Mouse (Mus musculus): ENCODE data around the gene Unkl. TPM values are rescaled to one million over a fixed set of nuclear protein-coding genes. Genes with fewer than 3 reads are reported as not detected.

Unkl gene
- total RNA-seq (2021) = 10 to 100 TPM; 31.8 to 32.3 TPM

DNA sequence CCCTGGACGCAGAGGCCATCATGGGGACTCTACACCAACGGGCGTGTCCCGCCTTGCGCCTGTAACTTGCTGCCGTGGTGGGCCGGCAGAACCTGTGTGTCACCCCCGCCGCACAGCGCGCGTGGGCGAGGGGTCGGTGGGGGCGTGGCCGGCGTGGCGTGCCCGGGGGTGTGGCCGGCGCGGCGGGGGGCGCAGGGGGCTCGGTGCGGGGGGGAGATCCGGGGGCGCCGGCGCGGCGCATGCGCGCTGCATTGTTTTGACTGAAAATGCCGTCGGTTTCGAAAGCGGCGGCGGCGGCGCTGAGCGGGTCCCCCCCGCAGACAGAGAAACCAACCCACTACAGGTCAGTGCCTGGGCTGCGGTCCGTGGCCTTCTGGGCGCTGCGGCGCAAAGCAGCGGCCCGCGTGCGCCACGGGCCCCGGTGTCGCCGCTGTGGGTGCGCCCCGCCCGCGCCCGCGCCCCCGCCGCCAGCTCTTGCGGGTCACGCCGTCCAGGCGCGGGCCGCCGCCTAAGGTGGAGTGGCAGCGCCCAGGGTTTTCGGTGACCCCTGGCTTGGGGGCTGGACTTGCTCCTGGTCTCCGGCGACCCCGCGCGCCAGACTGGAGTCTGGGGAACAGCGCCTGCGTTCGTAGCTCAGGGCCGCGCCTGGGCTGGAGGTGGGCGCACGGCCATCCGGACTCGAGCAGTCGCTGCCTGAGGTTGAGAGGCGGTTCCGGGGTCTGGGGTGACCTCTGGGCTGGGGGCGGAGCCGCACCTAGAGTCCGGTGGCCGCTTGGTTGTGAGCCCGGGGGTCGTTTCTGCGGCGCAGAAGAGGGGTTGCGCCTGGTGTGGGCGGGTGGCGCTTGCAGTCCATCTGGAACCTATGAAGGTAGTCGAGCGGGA is at the start of gene Unkl:
TSS of gene Unkl (plus strand) at position 248 of the 882 bp plus-strand sequence.
- intact Hi-C loops (cut with DNase I) = no loop called here
- DNase-seq (ENCODE audit: extremely low spot score in 1 of 2, low spot score in 2 of 2) = peak; percentile 44 to 87

DNA sequence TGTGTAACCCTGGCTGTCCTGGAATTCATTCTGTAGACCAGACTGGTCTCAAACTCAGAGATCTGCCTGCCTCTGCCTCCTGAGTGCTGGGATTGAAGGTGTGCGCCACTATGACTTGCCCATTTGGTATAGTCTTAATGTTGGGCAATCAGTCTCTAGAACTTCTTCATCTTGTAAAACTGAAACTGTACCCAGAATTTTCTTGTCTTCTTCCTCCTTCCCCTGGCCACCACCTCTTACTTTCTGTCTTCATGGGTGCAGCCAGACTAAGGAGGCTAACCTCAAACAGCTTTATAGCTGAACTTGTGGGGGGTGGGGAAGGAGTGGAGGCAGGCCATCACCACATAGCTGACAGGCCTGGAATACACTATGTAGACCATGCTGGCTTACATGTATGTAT is 49.4 kb upstream of the Unkl start:
- no peak for DNase-seq (ENCODE audit: extremely low spot score in 1 of 2, low spot score in 2 of 2)
- intact Hi-C loops (cut with DNase I) = no loop called here

DNA sequence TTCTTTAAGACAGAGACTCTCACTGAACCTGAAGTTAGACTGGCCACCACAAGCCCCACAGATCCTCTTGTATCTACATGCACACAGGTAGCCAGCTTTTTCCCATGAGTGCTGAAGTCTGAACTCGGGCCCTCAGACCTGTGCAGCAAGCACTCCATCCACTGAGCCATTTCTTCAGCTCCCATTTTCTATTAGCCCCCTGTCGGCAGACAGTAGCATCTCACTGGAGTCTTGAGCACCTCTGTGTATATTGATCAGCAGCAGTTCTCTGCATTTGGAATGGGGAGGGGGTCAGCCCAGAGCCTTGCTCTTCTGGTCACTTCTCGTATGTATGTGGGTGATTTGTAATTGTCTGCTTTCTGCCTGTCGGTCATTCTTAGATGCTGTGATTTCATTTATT is 48.2 kb upstream of the Unkl start:
- no peak for DNase-seq (ENCODE audit: extremely low spot score in 1 of 2, low spot score in 2 of 2)
- intact Hi-C loops (cut with DNase I) = loop anchor here (5.0 kb wide), 1 partner anchor 37 kb away; the partner anchor contains the start of gene Gm38655

DNA sequence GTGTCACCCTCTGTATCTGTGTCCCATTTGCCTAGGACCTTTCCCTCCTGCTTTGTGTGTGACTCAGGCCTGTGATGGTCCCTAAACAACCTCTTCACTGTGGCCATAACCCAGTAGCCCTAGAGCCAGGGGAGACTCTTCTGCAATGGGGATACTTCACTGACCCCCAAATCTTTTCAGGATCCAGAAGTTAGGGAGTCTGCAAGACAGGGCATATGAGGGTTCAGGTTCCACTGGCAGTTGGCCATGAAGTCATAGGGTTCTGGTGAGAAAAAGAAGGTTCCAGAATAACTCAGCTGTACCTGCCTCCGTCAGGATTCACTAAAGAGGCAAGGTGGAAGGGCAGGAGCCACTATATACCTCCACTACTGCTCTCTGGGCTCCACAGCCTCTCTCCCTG is 26.0 kb upstream of the Unkl start, which contains the start of gene Ccdc154:
TSS of gene Ccdc154 (plus strand) at position 301 of the 400 bp plus-strand sequence.
- intact Hi-C loops (cut with DNase I) = no loop called here

DNA sequence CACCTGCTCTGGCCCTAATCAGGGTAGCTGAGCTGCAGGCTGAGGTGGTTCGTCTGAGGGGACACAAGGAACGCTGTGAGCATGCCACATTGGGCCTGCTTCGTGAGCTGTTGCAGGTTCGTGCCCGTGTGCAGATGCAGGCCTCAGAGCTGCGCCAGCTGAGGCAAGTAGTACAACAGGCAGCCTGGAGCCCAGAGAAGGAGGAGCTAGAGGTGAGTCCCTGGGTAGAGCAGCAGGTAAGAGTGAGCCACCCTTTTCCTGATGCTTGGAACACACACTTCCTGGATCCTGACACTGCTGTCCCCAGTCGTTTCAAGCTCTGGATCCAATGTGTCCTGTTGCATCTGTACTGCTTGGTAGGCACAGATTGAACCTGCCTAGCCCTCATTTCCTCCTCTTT is 24.8 kb upstream of the Unkl start:
- intact Hi-C loops (cut with DNase I) = no loop called here
- no peak for DNase-seq (ENCODE audit: extremely low spot score in 1 of 2, low spot score in 2 of 2)

More for the DNA sequence above, 26.0 kb upstream of the Unkl start, which contains the start of gene Ccdc154:
- no peak for DNase-seq (ENCODE audit: extremely low spot score in 1 of 2, low spot score in 2 of 2)

DNA sequence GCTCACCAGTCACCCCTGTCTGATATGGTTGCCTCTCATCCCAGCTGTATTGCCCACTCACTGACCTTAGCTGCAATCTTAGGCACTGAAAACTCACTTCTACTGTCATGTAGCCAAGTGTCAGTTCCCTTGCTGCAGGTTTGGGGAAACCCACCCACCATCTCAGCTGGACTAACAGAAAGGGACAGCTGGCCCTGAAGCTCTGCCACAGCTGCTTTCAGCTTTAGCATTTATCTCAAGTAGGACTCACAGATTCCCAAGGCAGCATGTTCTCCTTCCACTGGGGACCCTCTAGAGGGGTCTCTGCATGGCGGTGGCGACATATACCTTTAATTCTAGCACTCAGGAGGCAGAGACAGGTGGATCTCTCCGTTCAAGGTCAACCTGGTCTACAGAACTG is 23.4 kb upstream of the Unkl start:
- no peak for DNase-seq (ENCODE audit: extremely low spot score in 1 of 2, low spot score in 2 of 2)
- intact Hi-C loops (cut with DNase I) = no loop called here

DNA sequence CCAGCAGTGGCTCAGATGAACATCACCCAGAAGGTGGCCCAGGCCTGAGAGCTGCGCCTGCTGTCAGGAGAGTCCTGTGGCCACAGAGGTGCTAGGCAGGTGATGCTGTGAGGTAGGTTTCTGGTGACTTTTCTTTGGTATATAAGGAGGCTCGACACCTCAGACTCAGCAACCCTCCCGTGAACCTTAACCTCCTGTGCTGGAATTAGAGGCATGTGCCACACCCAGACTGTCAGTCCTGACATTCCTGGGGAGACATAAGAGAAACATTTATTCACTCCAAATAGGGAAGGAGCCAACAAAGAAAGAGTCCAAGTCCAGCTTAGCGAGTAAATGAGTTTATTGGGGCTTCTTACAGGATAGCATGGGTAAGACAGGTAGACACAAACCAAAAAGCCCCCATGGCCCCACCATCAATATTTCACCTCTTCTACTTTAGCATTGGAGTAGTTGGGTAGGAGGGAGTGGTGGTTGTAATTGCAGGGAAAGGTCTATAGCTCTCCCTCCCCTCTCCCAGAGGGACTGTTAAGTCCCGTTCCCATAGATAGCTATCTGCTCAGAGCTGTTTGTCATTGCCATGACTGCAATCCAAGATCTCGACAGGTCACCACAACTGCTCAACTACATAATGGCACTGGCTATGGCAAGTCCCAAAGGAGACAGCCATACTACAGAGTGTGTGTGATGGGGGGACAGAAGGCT is 22.1 kb upstream of the Unkl start:
- DNase-seq (ENCODE audit: extremely low spot score in 1 of 2, low spot score in 2 of 2) = no peak
- intact Hi-C loops (cut with DNase I) = no loop called here

DNA sequence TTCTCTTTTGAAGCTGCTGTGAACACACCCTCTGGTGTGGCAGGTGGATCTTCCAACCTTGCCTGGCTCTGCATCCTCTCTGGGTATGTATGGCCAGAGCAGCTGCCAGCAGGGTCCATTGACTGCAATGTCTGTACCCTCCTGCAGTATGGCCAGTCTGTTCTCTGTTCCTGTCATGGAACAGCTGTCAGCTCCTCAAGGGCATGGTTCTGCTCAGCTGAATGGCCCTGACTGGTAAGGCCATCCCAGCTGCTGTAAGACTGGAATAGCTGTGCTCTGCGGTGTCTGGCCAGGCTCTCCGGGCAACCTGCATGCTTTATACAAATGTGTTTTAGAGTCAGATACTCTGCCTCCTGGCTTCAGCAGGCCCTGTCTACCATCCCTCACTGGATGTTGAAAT is 18.5 kb upstream of the Unkl start:
- intact Hi-C loops (cut with DNase I) = no loop called here
- no peak for DNase-seq (ENCODE audit: extremely low spot score in 1 of 2, low spot score in 2 of 2)

DNA sequence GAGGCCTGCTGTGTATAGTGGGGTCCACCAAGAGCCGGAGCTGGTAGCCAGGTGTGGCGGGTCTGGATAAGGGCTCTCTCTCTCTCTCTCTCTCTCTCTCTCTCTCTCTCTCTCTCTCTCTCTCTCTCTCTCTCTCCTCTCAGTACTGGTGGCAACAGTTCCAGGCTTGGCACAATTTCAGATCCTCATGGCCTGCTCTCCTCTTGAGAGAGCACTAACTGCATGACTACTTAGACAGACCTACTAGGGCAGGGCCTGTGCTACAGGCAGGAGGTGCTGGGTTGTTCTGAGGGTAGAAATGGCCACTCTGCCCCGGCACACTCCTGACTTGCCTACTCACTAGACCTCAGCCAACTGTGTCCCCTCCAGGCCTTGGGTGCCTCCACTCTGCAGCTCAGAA is 15.6 kb upstream of the Unkl start:
- intact Hi-C loops (cut with DNase I) = no loop called here
- DNase-seq (ENCODE audit: extremely low spot score in 1 of 2, low spot score in 2 of 2) = no peak

DNA sequence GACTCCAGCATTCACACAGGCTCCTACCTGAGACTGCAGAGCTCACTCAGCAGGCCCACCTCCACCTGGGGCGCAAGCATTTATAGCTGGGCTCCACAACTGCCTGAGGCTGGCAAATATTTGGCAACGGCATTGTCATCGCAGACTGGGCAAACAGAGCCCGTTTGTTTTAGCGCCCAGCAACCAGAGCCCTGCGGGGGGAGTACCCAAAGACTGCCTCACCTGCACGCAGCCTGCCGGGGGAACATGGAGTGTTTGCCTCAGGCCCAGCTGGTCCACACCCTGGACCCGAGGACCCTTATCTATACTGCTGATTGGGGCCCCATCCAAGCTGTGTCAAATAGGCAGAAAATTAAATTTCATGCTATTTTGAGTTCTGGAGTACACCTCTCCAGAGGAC is 12.8 kb upstream of the Unkl start, which contains the start of gene Gm38655:
TSS of gene Gm38655 (minus strand) at position 61 of the 400 bp plus-strand sequence.
- intact Hi-C loops (cut with DNase I) = loop anchor here (5.0 kb wide), 1 partner anchor 33 kb away; no protein-coding TSS in a partner anchor
- no peak for DNase-seq (ENCODE audit: extremely low spot score in 1 of 2, low spot score in 2 of 2)

DNA sequence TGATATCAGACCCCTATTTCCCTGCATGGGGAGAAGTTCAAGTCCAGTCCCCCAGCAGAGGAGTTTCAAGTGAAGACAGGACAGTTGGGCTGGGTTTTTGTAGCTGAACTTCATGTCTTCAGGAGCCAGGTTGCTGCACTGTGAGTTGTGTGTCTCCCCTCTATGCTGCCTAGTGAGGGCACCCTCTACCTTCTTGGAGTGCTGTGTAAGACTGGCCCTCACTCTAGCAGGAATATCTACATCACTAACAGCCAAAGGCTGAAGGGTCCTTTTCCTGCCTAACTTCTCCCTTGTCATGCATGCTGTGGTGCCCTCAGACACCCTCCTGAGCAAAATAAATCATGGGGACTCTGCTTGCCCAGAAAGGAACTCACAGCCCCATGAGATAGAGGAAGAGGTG is 5.0 kb upstream of the Unkl start:
- no peak for DNase-seq (ENCODE audit: extremely low spot score in 1 of 2, low spot score in 2 of 2)
- intact Hi-C loops (cut with DNase I) = no loop called here

DNA sequence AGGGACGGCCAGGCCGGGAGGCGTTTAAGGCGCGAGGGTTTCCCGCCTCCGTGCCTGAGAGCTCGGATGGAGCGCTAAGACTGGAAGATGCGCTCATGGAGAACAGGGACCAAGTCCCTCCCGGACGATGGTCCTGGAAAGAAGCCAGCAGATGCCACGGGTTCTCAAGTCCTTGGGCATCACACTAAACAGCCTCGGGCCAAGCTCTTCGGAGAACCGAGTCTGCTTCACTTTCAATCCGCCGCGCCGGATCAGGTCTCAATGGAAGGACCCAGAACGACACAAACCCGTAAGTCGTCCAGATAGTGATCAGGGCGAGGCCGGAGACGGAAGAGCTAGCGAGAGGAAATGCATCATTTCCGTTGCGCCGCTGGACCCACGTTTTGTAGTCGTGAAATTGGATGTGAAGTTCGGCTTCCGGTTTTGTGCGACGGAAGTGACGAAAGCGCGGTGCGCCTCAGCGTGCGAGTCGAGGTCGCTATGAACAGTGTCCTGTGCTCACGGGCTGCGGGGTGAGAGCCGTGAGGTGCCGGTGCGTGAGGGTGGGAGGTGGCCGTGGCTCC is 4.0 kb upstream of the Unkl start, which contains the start of gene BC003965:
TSS of gene BC003965 (plus strand) at position 426 of the 563 bp plus-strand sequence.
- intact Hi-C loops (cut with DNase I) = no loop called here
- peak; percentile 97 to 98 for DNase-seq (ENCODE audit: extremely low spot score in 1 of 2, low spot score in 2 of 2)

DNA sequence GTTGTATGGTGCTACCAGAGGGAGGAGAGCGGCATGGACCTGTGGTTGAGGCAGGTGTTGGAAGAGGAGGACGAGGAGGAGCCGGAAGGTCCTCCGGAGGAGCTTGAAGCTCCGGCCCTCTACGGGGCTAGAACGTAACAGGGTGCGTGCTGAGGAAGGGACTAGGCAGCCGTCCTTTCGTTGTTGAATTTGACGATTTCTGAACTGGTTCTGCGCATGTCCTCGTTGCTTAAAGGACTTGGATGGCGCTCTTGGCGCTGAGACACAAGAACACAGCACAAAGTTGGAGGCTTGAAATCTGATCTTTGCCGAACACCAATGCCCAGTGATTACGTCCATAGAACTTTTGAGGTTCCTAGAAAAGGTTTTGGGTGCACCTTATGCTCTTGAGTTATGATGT is 3.2 kb upstream of the Unkl start:
- DNase-seq (ENCODE audit: extremely low spot score in 1 of 2, low spot score in 2 of 2) = no peak
- intact Hi-C loops (cut with DNase I) = no loop called here

DNA sequence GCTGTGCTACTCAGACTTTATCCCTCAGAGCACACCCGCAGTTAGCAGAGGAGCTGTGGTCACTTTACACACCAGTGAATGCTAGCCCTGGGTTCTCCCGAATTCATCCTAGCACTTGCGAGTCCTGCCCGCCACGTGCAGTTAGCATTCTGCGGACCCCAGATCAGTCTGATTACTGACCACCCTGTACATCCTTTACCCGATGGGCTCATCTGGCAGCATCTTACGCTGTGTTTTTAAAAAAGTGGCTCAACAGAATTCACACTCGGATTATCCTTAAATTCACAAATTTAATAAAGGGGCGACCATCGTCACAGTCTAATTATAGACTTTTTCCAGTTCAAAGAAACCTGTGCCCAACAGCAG is 430 bp upstream of the Unkl start:
- intact Hi-C loops (cut with DNase I) = no loop called here
- no peak for DNase-seq (ENCODE audit: extremely low spot score in 1 of 2, low spot score in 2 of 2)

DNA sequence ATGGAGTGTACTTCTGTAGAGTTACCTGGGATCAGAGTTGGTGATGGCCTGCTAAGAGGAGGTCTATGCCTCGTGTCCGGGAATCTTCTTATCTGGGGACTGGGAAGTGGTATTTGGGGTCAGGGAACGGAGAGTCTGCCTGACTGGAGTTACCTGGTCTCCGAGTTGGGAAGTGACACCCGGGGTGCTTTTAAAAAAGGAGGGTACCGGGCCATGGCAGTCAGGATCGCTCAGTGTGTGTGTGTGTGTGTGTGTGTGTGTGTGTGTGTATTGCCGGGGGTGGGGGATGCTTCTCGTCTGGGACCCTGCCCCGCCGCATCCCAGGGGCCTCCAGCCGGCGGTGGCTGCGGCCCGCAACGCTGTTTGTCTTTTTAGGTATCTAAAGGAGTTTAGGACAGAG is 894 bp downstream of the Unkl start:
- intact Hi-C loops (cut with DNase I) = no loop called here
- DNase-seq (ENCODE audit: extremely low spot score in 1 of 2, low spot score in 2 of 2) = no peak

DNA sequence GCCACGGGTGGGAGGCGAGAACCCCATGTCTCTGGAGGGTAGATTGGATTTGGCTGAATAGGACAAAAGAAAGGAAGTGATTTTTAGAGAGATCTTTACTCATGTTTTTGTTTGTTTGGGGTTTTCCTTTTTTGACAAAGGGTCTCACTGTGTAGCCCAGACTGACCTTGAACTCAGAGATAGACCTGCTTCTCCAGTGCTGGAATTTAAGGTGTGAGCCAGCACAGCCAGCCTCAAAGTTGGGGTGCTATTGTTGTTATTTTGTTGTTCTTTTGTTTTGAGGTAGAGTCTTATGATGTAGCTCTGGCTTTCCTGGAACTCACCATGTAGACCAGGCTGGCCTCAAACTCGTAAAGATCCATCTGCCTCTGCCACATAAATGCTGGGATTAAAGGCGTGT is 14.2 kb downstream of the Unkl start:
- intact Hi-C loops (cut with DNase I) = no loop called here
- DNase-seq (ENCODE audit: extremely low spot score in 1 of 2, low spot score in 2 of 2) = no peak

DNA sequence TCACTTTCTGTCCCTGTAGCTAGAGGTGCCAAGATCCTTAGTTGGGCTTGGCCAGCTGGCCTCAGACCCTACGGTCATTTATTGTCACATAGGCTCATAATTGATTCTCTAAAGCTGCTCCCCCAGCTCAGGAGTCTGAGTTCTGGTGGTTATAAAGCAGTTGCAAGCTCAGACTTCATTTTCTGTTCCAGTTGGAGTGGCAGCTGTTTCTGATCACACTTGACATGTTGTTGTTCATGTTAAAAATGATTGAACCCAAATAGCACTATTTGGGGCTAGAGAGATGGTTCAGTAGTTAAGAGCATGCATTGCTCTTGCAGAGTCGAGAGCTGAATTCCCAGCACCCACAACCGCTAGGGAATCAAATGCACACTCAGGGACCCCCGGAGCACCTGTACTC is 21.8 kb downstream of the Unkl start:
- no peak for DNase-seq (ENCODE audit: extremely low spot score in 1 of 2, low spot score in 2 of 2)
- intact Hi-C loops (cut with DNase I) = no loop called here

DNA sequence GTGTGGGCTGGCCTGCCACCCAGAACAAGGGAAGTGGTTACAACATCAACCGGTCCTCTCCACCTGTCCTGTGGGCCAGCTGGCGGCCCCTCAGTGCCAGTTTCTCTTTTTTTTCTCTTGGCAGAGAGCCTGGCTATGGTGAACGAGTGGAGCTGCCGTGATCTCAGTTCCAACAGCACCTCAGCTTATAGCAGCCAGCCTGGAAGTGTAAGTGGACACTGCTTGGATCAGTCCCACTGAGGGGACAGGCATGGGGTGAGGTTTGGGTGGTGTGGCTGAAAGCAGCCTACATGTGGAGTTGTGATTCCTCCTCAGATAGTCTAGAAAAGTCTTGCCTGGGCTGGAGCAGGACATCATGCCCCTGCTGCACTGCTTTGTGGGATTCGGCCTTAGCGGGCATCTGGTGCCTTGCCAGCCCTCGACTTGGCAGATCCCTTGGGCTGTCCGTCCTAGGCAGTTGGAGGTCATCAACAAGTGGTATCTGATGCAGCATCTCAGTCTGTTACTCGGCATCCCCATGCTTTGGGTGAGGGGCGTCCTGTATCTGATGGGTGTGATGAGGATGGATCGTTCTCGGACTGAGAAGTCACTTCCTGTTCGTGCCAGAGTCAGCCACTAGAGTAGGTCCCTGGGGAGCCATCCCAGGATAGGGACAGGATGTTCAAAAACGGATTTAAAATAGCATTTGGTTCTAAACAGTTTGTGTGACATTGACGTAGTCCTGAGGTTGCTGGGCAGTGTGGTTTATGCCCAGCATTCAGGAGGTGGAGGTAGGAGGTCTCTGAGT is 22.7 kb downstream of the Unkl start:
- intact Hi-C loops (cut with DNase I) = no loop called here
- peak in 1 of 2 experiments; percentile 61 for DNase-seq (ENCODE audit: extremely low spot score in 1 of 2, low spot score in 2 of 2)

DNA sequence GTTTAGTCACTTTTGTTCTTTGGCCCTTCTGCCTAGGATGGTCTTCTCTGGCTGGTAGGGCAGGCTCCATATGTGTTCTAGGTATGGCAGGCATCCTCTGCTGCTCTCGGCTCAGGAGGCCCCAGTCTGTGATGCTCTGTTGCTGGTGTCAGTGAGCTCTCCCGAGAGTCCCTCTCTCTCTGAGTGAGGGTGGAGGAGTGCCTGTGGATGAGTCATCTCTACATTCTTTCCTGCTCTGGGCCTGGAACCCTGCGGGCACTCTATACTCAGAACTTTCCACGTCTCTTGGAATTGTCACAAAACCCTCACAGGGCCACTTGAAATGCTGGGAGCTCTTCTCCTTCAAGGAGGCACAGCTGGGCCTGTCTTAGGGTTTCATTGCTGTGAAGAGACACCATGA is 23.5 kb downstream of the Unkl start:
- intact Hi-C loops (cut with DNase I) = no loop called here
- no peak for DNase-seq (ENCODE audit: extremely low spot score in 1 of 2, low spot score in 2 of 2)

Data from left cerebral cortex, postnatal 10 days (tissue).